Mouse (Mus musculus) central nervous system, embryonic 18 days (tissue): Measurements from ENCODE around the gene Rell1. TPM values are rescaled to one million over a fixed set of nuclear protein-coding genes. Genes with fewer than 3 reads are reported as not detected.

Source experiments
- polyA plus RNA-seq: library from polyadenylated mRNA; depleted of rRNA; stranded (reverse); fragments of >200 nt; gene quantifications from 2 replicates; pipeline ENCODE4 v1.2.3, GENCODE M21; 2012; rRNA removed

Rell1 gene
- polyA plus RNA-seq = 7.9 and 8.0 TPM in 2 replicates

GRCm38 (mm10) chr5:63968443-63969415 lies at the start of gene Rell1:
Gene Rell1, minus strand, starts transcription at chr5:63968897.

Other genes starting within 250 kb of the Rell1 start
- 2.3 and 2.6 TPM in 2 replicates for gene 0610040J01Rik, start 156.5 kb downstream of the Rell1 start, polyA plus RNA-seq
- gene Pgm2, start 124.1 kb upstream of the Rell1 start, polyA plus RNA-seq = 16.6 and 18.7 TPM in 2 replicates
- gene Tbc1d1, start 187.4 kb upstream of the Rell1 start, polyA plus RNA-seq = 13.6 and 15.3 TPM in 2 replicates